Mouse (Mus musculus) midbrain, embryonic 10.5 days (tissue): ENCODE results near the gene Srcin1. TPM values are rescaled to one million over a fixed set of nuclear protein-coding genes. Genes with fewer than 3 reads are reported as not detected.

ENCODE experiments used
- DNase-seq: peaks from one replicate; pipeline ENCODE4 v3.0.0-alpha.2; 2017; ENCODE audit warnings: low spot score
- H3K27ac ChIP-seq: fragments of 300-500 bp; sonication (generic); replicated peaks from 2 replicates; pipeline ENCODE4 v1.5.1; 2016; ENCODE audit warnings: mild to moderate bottlenecking
- H3K27me3 ChIP-seq: fragments of 300-500 bp; sonication (generic); 2 replicates; pipeline ENCODE4 v1.6.1; 2016; ENCODE audit warnings: low read depth, mild to moderate bottlenecking; ENCODE audit not compliant: poor library complexity, severe bottlenecking
- H3K36me3 ChIP-seq: fragments of 300-500 bp; sonication (generic); 2 replicates; pipeline ENCODE4 v1.6.1; 2016; ENCODE audit warnings: mild to moderate bottlenecking, moderate library complexity
- H3K4me1 ChIP-seq: fragments of 300-500 bp; sonication (generic); 2 replicates; pipeline ENCODE4 v1.6.1; 2016
- H3K4me3 ChIP-seq: fragments of 300-500 bp; sonication (generic); 2 replicates; pipeline ENCODE4 v1.5.1; 2016; ENCODE audit warnings: mild to moderate bottlenecking, moderate library complexity
- H3K9me3 ChIP-seq: fragments of 300-500 bp; sonication (generic); replicated peaks from 2 replicates; pipeline ENCODE4 v1.6.1; 2016; ENCODE audit warnings: mild to moderate bottlenecking
- WGBS: fragments of 180-500 bp; shearing (Covaris S2); methylation state at CpG from one replicate; pipeline ENCODE4 v1.1.7; 2016; 5-methylcytosine and 5-hydroxymethylcytosine counted together
- polyA plus RNA-seq: library from polyadenylated mRNA; unstranded; fragments of >200 nt; fragmentation: Nextera tagmentation; extraction: Ambion mirVana; gene quantifications from 2 replicates; pipeline ENCODE4 v1.2.1, GENCODE M21; 2016

Gene Srcin1
- polyA plus RNA-seq, 1 experiment from 2014 or later = 0.89 TPM

DNA sequence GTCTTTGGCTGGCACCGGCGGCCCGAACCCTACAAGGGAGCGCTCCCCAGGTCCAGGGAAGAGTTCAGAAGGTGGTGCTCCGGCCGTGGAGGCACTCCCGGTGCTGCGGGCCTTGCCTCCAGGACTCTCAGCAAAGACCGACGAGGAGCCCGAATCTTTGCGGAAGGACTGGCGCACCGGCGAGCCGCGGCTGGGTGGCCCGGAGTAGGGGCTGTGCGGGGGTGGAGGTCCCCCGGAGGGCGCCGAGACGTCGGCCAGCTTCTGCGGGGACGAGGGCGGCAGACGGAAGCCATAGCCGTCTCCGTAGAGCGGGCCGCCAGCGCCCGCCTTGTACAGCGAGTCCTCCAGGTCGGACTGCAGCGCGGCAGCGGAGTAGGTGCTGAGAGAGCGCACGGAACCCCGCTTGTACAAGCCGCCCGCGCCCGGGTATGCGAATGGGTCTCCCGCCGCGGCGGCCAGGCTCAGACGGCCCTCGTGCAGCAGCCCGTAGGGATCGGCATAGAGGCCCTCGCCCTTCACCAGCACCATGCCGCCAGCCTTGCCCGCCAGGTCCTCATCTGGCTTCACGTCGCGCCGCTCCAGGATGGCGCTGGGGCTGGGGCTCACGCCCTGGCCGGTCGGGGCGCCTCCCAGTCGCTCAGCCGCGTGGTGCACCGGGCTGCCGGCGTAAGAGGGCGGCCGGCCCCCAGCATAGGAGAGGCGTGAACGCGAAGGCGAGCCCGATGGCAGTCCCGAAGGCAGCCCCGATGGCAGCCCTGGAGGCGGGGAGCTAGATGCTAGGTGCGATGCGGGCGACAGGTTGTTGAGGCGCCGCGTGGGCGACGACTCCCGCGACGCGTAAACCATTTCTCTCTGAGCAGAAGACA is 41.3 kb downstream of the Srcin1 start:
- peaks cover 72% of the 10 kb centered on the region for H3K4me1 ChIP-seq
- H3K36me3 ChIP-seq = peaks cover 4% of the 10 kb centered on the region
- DNase-seq = peak; percentile 59
- peaks cover 98% of the 10 kb centered on the region for H3K27me3 ChIP-seq
- WGBS = 4% methylated on average over 95 of the region's 95 CpGs
- no peaks in the 10 kb centered on the region for H3K9me3 ChIP-seq
- H3K4me3 ChIP-seq = peak overlapping the region; percentile 42
- peak overlapping the region; percentile 49; the same call in 1 of the 2 replicates for H3K27ac ChIP-seq

DNA sequence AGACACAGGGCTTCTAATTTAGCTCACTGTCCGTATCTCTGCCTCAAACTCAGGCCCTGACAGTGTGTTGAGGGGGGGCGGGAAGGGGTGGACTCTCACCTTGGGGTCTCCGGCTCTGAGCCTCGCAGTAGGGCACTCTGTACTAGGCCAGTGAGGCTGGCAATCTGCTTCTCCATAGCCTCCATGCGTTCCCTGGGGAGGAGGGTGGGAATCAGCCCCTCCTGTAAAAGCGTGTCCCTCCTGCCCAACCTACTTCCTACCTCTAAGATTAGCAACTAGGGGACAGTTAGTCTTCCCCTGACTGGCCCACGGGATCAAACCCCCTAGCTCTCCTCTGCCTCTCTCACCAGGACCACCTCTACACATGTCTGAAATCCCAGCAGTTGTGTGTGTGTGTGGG is 42.3 kb downstream of the Srcin1 start:
- no peak overlapping the region for H3K4me3 ChIP-seq

DNA sequence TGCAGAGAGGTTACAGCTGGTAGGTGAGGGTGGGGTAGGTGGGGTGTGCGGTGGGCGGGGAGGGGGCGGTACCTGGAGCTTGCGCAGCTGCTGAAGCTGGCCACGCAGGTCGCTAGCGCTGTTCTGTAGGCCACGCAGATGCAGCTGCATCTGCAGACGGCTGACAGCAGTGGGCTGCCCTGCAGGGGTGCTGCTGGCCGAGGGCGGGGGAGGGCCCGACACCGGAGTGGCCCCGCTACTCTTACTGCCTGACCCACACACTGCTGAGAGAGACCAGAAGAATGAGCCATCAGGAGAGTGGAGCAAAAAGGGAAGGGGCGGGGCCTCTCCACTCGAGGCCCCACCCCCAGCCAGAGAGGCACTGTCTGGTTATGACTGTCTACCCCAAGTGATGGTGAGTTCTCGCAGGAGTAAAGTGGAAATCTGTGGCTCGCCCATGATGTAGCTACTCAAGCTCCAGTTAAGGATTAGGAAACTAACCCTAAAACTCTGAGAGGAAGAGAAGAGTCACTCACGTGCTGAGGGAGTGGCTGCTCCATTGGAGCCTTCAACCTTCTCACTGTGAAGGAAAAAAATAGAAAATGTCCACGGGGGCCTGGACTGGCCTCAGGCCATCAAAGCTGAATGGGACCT is 42.9 kb downstream of the Srcin1 start:
- peak; percentile 45 for DNase-seq
- H3K4me1 ChIP-seq = peaks cover 66% of the 10 kb centered on the region
- no peaks in the 10 kb centered on the region for H3K9me3 ChIP-seq
- H3K36me3 ChIP-seq = peaks cover 14% of the 10 kb centered on the region
- H3K27ac ChIP-seq = no peak overlapping the region
- H3K4me3 ChIP-seq = peak overlapping the region; percentile 59
- peaks cover 91% of the 10 kb centered on the region for H3K27me3 ChIP-seq
- WGBS = 6% methylated on average over 20 of the region's 20 CpGs

More for the DNA sequence above, 42.3 kb downstream of the Srcin1 start:
- Histone ChIP-seq H3K4me1 (peaks cover 66% of the 10 kb centered on the region), H3K27me3 (peaks cover 94% of the 10 kb centered on the region), H3K9me3 (no peaks in the 10 kb centered on the region), H3K36me3 (peaks cover 10% of the 10 kb centered on the region), H3K27ac (no peak overlapping the region)
- no peak for DNase-seq
- WGBS = 28% methylated on average over 7 of the region's 7 CpGs

DNA sequence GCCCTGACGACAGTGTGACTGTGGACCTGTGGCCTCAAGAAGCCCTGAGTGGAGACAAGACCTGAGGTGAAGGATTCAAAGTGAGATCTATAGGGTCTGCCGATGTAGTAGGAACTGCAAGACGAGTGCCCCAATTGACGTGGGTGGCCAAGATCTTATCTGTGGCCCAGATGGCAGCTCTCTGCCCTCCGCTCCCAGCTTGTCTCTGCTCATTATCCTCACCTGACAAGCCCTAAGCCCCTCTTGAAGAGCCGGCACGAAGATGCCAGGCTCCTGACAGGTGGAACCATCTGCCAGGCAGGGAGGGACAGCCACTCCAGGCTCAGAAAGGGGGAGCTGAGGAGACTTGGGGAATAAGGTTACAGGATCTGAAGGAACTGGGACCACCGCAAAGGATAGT is 43.6 kb downstream of the Srcin1 start:
- 26% methylated on average over 8 of the region's 8 CpGs for WGBS
- Histone ChIP-seq H3K27me3 (peaks cover 84% of the 10 kb centered on the region), H3K36me3 (peaks cover 14% of the 10 kb centered on the region), H3K9me3 (no peaks in the 10 kb centered on the region), H3K4me3 (peak overlapping the region; percentile 59), H3K27ac (no peak overlapping the region), H3K4me1 (peaks cover 60% of the 10 kb centered on the region)
- DNase-seq = no peak

DNA sequence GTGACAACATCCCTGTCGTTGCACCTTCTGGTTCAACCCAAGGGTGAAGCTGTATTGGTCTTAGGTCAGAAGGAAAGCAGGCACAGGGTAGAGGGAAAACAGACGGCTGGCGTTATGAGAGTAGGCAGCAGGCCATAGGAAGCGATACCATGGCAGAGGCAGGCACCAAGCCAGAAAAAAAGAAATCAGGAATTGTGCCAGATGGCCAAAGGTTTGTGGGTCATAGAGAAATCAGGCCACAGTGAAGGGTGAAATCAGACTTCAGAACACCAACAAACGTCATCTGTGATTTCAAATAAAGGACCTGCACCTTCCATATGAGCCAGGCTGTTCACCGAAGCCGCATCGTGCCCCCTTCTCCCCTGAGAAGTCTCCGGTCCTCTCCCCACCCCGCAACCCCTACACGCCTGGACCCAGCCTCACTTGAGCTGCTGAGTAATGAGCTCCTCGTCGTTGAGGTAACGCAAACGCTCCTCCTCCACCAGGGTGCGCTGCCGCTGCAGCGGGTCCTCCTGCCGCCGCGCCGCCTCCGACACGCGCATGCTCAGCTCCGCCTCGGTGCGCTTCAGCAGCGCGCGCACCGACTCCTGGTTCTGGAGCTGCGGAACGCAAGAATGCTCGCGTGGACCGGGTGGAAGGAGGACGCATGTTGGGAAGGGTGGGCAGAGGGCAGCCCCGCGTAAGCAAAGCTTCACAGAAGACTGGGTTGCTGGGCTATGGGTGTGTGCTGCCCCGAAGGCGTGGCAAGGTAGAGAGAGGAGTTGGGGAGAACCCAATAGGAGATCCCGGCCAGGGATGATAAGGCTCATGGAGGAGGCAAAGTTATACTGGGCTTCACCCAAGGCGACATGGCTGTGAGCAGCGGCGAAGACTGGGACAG is 44.4 kb downstream of the Srcin1 start:
- peaks cover 76% of the 10 kb centered on the region for H3K27me3 ChIP-seq
- H3K36me3 ChIP-seq = peaks cover 15% of the 10 kb centered on the region
- peaks cover 53% of the 10 kb centered on the region for H3K4me1 ChIP-seq
- WGBS = 9% methylated on average over 46 of the region's 46 CpGs
- H3K27ac ChIP-seq = 0 out of 2 replicates have a peak overlapping the region, but pooled peaks have one; percentile 55
- DNase-seq = peak; percentile 88
- H3K4me3 ChIP-seq = peak overlapping the region; percentile 59
- H3K9me3 ChIP-seq = no peaks in the 10 kb centered on the region

DNA sequence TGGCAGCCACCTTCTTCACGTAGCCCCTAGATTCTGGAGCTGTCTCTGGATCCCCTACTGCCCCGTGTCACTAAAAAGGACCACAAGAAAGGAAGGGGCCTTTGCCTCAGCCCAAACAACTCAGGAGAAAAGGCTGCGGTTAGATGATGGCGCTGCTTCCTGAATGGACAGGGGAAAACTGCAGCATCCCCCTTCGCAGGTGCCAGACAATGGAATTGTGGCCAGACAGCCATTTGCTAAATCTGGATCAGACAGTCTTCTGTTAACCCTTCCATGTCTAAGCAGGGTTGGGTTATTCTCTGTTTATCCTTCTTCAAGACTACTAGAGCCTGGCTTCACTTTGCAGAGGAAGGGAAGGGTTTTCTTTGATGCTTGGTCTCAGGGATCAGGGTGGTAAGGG is 45.0 kb downstream of the Srcin1 start:
- Histone ChIP-seq H3K9me3 (no peaks in the 10 kb centered on the region), H3K4me3 (0 out of 2 replicates have a peak overlapping the region, but pooled peaks have one; percentile 59), H3K4me1 (peaks cover 49% of the 10 kb centered on the region), H3K27me3 (peaks cover 70% of the 10 kb centered on the region), H3K36me3 (peaks cover 22% of the 10 kb centered on the region), H3K27ac (no peak overlapping the region)
- 58% methylated on average over 5 of the region's 5 CpGs for WGBS
- DNase-seq = no peak

DNA sequence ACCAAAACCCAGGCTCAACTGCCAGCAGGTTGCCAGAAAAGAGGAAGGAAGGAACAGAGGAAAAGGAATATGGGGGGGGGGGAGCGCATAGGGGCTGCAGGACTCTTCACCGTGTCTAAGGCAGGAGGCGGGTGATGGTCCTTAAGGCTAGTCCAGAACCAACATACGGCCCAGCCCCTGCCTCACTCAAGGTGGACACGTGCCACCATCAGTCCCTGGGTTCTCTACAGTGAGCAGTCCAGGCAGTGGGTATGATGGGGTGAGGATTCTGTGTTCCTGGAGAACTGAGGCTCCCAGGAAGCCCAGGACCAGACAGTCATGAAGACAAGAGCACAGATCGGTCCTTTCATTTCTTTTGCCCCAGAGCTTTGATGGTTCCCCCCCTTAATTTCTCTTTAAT is 45.9 kb downstream of the Srcin1 start:
- no peaks in the 10 kb centered on the region for H3K9me3 ChIP-seq
- H3K36me3 ChIP-seq = peaks cover 31% of the 10 kb centered on the region

DNA sequence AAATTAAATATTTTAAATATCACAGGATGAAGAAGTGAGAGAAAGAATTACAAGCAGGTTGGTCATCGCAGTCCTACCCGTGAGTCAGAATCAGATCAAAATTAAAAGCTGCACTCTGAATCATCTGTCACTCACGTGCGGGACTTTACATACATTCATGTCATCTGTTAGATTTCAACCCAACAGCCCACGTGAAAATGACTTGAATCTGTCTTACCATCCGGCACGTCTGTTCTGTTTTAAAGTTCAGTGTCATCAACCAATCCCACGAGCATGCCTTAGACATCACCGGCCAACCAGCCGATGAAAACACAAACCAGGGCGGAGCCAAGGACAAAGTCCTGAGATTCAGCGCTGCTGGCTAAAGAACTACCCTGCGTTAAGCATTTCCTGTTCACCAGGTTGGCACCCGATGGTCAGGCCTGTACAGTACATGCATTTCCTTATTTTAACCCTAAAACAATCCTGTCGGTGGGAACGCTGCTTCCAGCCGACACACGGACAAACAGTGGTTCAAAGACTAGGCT is 47.6 kb downstream of the Srcin1 start:
- no peak overlapping the region for H3K4me3 ChIP-seq
- peaks cover 51% of the 10 kb centered on the region for H3K4me1 ChIP-seq
- peaks cover 44% of the 10 kb centered on the region for H3K27me3 ChIP-seq
- H3K27ac ChIP-seq = no peak overlapping the region
- H3K9me3 ChIP-seq = no peaks in the 10 kb centered on the region
- DNase-seq = no peak
- WGBS = 82% methylated on average over 18 of the region's 18 CpGs
- H3K36me3 ChIP-seq = peaks cover 32% of the 10 kb centered on the region

More for the DNA sequence above, 45.9 kb downstream of the Srcin1 start:
- H3K4me3 ChIP-seq = no peak overlapping the region
- 95% methylated on average over 6 of the region's 6 CpGs for WGBS
- peaks cover 61% of the 10 kb centered on the region for H3K27me3 ChIP-seq
- peaks cover 51% of the 10 kb centered on the region for H3K4me1 ChIP-seq
- no peak for DNase-seq
- no peak overlapping the region for H3K27ac ChIP-seq

DNA sequence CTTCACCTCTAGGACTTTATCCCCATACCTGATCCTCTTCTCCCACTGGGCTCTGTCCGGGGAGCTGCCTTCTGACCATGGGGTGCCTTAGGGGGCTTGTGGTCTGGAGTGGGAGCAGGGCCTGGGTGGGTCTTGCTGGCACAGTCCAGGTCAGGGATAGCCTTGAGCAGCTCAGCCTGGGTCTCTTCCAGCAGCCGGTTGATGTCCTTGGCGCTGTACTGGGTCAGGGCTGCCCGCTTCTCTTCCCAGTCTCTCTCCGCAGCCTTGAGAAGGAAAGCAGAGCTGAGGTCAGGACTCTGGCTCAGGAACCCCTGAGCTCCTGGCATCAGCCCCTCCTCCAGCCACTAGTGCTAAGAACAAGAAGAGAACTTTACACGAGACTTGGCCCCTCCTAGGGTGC is 50.7 kb downstream of the Srcin1 start:
- Histone ChIP-seq H3K9me3 (no peaks in the 10 kb centered on the region), H3K27ac (peak overlapping the region; percentile 81; the same call in 1 of the 2 replicates), H3K4me1 (peaks cover 37% of the 10 kb centered on the region), H3K27me3 (peaks cover 25% of the 10 kb centered on the region), H3K36me3 (peaks cover 61% of the 10 kb centered on the region), H3K4me3 (no peak overlapping the region)
- no peak for DNase-seq
- WGBS = 84% methylated on average over 6 of the region's 6 CpGs

DNA sequence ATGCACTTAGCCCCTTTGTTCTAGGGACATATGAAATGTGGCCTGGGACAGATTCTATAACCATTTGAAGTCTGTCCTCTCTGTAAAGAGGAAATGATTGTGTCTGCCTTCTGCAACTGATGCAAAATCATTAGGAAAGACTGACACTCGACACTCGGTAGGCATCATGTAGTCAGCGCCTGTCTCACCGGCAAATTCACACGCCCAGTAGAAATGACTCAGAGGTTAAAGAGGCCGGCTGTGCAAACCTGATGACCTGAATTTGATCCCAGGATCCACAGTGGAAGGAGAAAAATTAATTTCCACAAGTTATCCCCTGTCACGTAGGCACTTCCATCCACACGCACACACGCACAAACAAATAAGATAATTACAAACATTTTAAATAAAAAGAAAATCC is 51.7 kb downstream of the Srcin1 start:
- WGBS = 70% methylated on average over 9 of the region's 9 CpGs
- Histone ChIP-seq H3K4me1 (peaks cover 38% of the 10 kb centered on the region), H3K27me3 (peaks cover 19% of the 10 kb centered on the region), H3K27ac (peak overlapping the region; percentile 81), H3K9me3 (no peaks in the 10 kb centered on the region), H3K4me3 (peak overlapping the region; percentile 23; the same call in 1 of the 2 replicates), H3K36me3 (peaks cover 71% of the 10 kb centered on the region)
- DNase-seq = no peak

DNA sequence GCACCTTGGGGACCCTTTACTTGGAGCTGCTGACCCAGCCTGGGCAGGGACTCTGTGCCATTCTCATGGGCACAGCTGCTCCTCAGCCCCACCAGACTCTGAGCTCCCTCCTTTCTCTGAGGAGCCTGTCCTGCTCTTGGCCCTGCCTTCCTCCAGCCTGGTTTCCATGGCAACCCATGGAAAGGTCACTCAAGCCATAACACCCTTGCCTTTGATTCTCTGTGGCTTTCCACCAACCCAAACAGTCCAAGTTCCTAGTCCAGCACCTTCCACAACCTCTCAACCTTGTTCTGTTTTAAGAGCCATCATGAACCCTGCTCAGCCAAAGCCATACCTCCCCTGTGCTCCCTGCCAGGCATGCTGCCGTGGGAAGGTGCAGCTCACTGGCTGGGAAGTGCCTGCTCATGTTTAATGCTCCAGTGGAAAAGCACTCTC is 52.1 kb downstream of the Srcin1 start:
- Histone ChIP-seq H3K4me3 (peak overlapping the region; percentile 23), H3K36me3 (peaks cover 72% of the 10 kb centered on the region), H3K9me3 (no peaks in the 10 kb centered on the region), H3K27ac (peak overlapping the region; percentile 81), H3K4me1 (peaks cover 41% of the 10 kb centered on the region), H3K27me3 (peaks cover 16% of the 10 kb centered on the region)
- 7% methylated on average over 1 of the region's 1 CpGs for WGBS
- DNase-seq = peak; percentile 72

DNA sequence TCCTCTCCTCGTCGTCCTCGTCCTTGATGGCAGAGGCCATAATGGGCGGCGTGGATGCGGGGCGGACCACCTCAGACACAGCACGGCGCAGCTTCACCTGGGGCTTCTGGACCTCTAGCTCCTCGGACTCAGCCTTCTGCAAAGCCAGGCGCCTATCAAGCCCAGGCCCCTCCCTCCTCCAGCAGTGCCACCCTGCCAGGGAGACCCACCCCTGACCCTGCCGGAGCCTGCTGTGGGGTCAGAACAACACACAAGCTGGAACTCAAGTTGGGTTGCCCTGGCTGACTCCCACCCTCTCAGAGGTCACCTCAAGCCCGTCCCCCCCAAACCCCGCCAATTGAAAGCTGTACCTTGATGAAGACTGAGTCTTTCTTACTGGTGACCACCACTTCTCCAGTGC is 52.9 kb downstream of the Srcin1 start:
- no peaks in the 10 kb centered on the region for H3K9me3 ChIP-seq
- H3K36me3 ChIP-seq = peaks cover 74% of the 10 kb centered on the region
- H3K4me1 ChIP-seq = peaks cover 41% of the 10 kb centered on the region
- H3K4me3 ChIP-seq = 0 out of 2 replicates have a peak overlapping the region, but pooled peaks have one; percentile 23
- H3K27me3 ChIP-seq = peaks cover 15% of the 10 kb centered on the region
- peak overlapping the region; percentile 81 for H3K27ac ChIP-seq
- DNase-seq = no peak
- 92% methylated on average over 14 of the region's 14 CpGs for WGBS
